ENCODE assay signal across 9 mouse cellular contexts in genomic region chr7:18858310-18858916, GRCm38 (mm10). TPM values are rescaled to one million over a fixed set of nuclear protein-coding genes. Genes with fewer than 3 reads are reported as not detected.
DNase-seq lines count a peak whose midpoint lies in the region; ATAC-seq lines count a peak whose summit lies in the region.
"Had no signal": no experiment of that assay in that cellular context is flagged by ENCODE, and none has a peak within 500 bp of the region (broad histone marks: within the 10 kb centered on the region; RNA-seq: fewer than 3 reads in every experiment).

No protein-coding gene starts in this region.

- peaks cover under 1% of the 10 kb centered on the region; the same call in 1 of the 2 replicates for H3K9me3 ChIP-seq in forebrain, embryonic 10.5 days
- H3K9me3 ChIP-seq in forebrain, embryonic 12.5 days = no peaks in the 10 kb centered on the region
- peaks cover 5% of the 10 kb centered on the region for H3K9me3 ChIP-seq in hindbrain, embryonic 16.5 days (ENCODE audit: control insufficient read depth, low read length)
- H3K9me3 ChIP-seq in midbrain, embryonic 11.5 days (ENCODE audit: control insufficient read depth, low read length) = no peaks in the 10 kb centered on the region
- H3K9me3 ChIP-seq: liver, embryonic 13.5 days had no signal

- H3K4me1 ChIP-seq in forebrain, embryonic 10.5 days = peaks cover 4% of the 10 kb centered on the region; the same call in 1 of the 2 replicates
- no peaks in the 10 kb centered on the region for H3K4me1 ChIP-seq in forebrain, embryonic 12.5 days
- H3K4me1 ChIP-seq in hindbrain, embryonic 16.5 days (ENCODE audit: control insufficient read depth, insufficient read depth, low read depth, low read length) = no peaks in the 10 kb centered on the region
- H3K4me1 ChIP-seq in midbrain, embryonic 11.5 days (ENCODE audit: control insufficient read depth, insufficient read depth, low read length) = no peaks in the 10 kb centered on the region
- H3K4me1 ChIP-seq: liver, embryonic 13.5 days had no signal

- ATAC-seq in forebrain, embryonic 12.5 days (ENCODE audit: low FRiP score) = no peak
- ATAC-seq in hindbrain, embryonic 16.5 days = 0 out of 2 replicates have a peak, but pooled peaks have one; percentile 30
- no peak for ATAC-seq in midbrain, embryonic 11.5 days (ENCODE audit: low FRiP score)

- no peak overlapping the region for H3K9ac ChIP-seq in forebrain, embryonic 12.5 days
- no peak overlapping the region for H3K9ac ChIP-seq in hindbrain, embryonic 16.5 days (ENCODE audit: low read depth, low read length)
- no peak overlapping the region for H3K9ac ChIP-seq in midbrain, embryonic 11.5 days (ENCODE audit: low read length)
- H3K9ac ChIP-seq: liver, embryonic 13.5 days had no signal

- no peak overlapping the region for H3K4me2 ChIP-seq in forebrain, embryonic 12.5 days
- no peak overlapping the region for H3K4me2 ChIP-seq in hindbrain, embryonic 16.5 days (ENCODE audit: low read length)
- H3K4me2 ChIP-seq in midbrain, embryonic 11.5 days = no peak overlapping the region
- H3K4me2 ChIP-seq: liver, embryonic 13.5 days had no signal

- no peak overlapping the region for H3K4me3 ChIP-seq in forebrain, embryonic 10.5 days
- no peak overlapping the region for H3K4me3 ChIP-seq in forebrain, embryonic 12.5 days (replicated peaks)
- H3K4me3 ChIP-seq in hindbrain, embryonic 16.5 days (ENCODE audit: low read length) = no peak overlapping the region
- H3K4me3 ChIP-seq in midbrain, embryonic 11.5 days (ENCODE audit: low read depth, low read length) = no peak overlapping the region
- H3K4me3 ChIP-seq: liver, embryonic 13.5 days had no signal

- H3K27ac ChIP-seq in forebrain, embryonic 10.5 days = peak overlapping the region; percentile 66
- H3K27ac ChIP-seq in forebrain, embryonic 12.5 days = no peak overlapping the region
- H3K27ac ChIP-seq in hindbrain, embryonic 16.5 days (ENCODE audit: low read depth, low read length) = peak overlapping the region; percentile 29; the same call in 1 of the 2 replicates
- no peak overlapping the region for H3K27ac ChIP-seq in midbrain, embryonic 11.5 days (ENCODE audit: low read depth, low read length)
- H3K27ac ChIP-seq: liver, embryonic 13.5 days had no signal

- DNase-seq in forebrain, embryonic 10.5 days (ENCODE audit: extremely low spot score, low spot score) = no peak
- DNase-seq in embryo, embryonic 11 days = peak; percentile 12
- peak; percentile 69 for DNase-seq in lung, postnatal 10 days
- no peak for DNase-seq in cerebellum, adult 9-10 months
- no peak for DNase-seq in midbrain, embryonic 11.5 days (ENCODE audit: low spot score, missing footprints)
- DNase-seq in ovary, adult 18-20 months (ENCODE audit: low spot score) = no peak
- DNase-seq: liver, embryonic 13.5 days had no signal

- H3K27me3 ChIP-seq in forebrain, embryonic 10.5 days (ENCODE audit: poor library complexity, severe bottlenecking) = no peaks in the 10 kb centered on the region
- H3K27me3 ChIP-seq in forebrain, embryonic 12.5 days = no peaks in the 10 kb centered on the region
- no peaks in the 10 kb centered on the region for H3K27me3 ChIP-seq in hindbrain, embryonic 16.5 days (replicated peaks; ENCODE audit: control insufficient read depth, insufficient read depth, low read length)
- no peaks in the 10 kb centered on the region for H3K27me3 ChIP-seq in midbrain, embryonic 11.5 days (ENCODE audit: control insufficient read depth, insufficient read depth, low read length)
- H3K27me3 ChIP-seq: liver, embryonic 13.5 days had no signal

- 72% methylated on average over 5 of the region's 5 CpGs for WGBS in forebrain, embryonic 10.5 days
- WGBS in forebrain, embryonic 12.5 days = 81% methylated on average over 5 of the region's 5 CpGs
- 81% methylated on average over 5 of the region's 5 CpGs for WGBS in hindbrain, embryonic 16.5 days
- 84% methylated on average over 5 of the region's 5 CpGs for WGBS in midbrain, embryonic 11.5 days

- no peaks in the 10 kb centered on the region for H3K36me3 ChIP-seq in forebrain, embryonic 10.5 days (replicated peaks)
- H3K36me3 ChIP-seq in forebrain, embryonic 12.5 days (replicated peaks) = no peaks in the 10 kb centered on the region
- no peaks in the 10 kb centered on the region for H3K36me3 ChIP-seq in hindbrain, embryonic 16.5 days (ENCODE audit: control insufficient read depth, insufficient read depth, low read length)
- H3K36me3 ChIP-seq in midbrain, embryonic 11.5 days (ENCODE audit: control insufficient read depth, insufficient read depth, low read length) = no peaks in the 10 kb centered on the region
- H3K36me3 ChIP-seq: liver, embryonic 13.5 days had no signal

RNA-seq across cellular contexts. Expression of gene Pglyrp1, which starts 12.7 kb away (rescaled TPM):
- polyA plus RNA-seq in forebrain, embryonic 10.5 days (2016; fragmentation: Nextera tagmentation; extraction: Ambion mirVana) = 0.93 and 1.0 TPM in 2 replicates
- polyA plus RNA-seq in forebrain, embryonic 12.5 days (2016; fragmentation: Nextera tagmentation; extraction: Ambion mirVana) = 1.8 and 3.1 TPM in 2 replicates
- 31.2 and 36.7 TPM in 2 replicates for polyA plus RNA-seq in hindbrain, embryonic 16.5 days (2015; fragmentation: Nextera tagmentation; extraction: Ambion mirVana)
- 2.3 and 2.7 TPM in 2 replicates for polyA plus RNA-seq in midbrain, embryonic 11.5 days (2014; fragmentation: Nextera tagmentation; extraction: Ambion mirVana)

RNA-seq across cellular contexts. Expression of gene Mill2, which starts 18.6 kb away (rescaled TPM):
- not detected in 2 replicates for polyA plus RNA-seq in forebrain, embryonic 10.5 days (2016; fragmentation: Nextera tagmentation; extraction: Ambion mirVana)
- 0.09 and 0.18 TPM in 2 replicates for polyA plus RNA-seq in forebrain, embryonic 12.5 days (2016; fragmentation: Nextera tagmentation; extraction: Ambion mirVana)
- 0.38 and 1.2 TPM in 2 replicates for polyA plus RNA-seq in hindbrain, embryonic 16.5 days (2015; fragmentation: Nextera tagmentation; extraction: Ambion mirVana)
- 0.15 and 0.20 TPM in 2 replicates for polyA plus RNA-seq in midbrain, embryonic 11.5 days (2014; fragmentation: Nextera tagmentation; extraction: Ambion mirVana)

RNA-seq across cellular contexts. Expression of gene Psg17, which starts 37.0 kb away (rescaled TPM):
- 0.09 TPM in 1 of 2 replicates, not detected in the other for polyA plus RNA-seq in forebrain, embryonic 10.5 days (2016; fragmentation: Nextera tagmentation; extraction: Ambion mirVana)
- 0.12 TPM in 1 of 2 replicates, not detected in the other for polyA plus RNA-seq in forebrain, embryonic 12.5 days (2016; fragmentation: Nextera tagmentation; extraction: Ambion mirVana)
- not detected in 2 replicates for polyA plus RNA-seq in hindbrain, embryonic 16.5 days (2015; fragmentation: Nextera tagmentation; extraction: Ambion mirVana)
- 0.10 TPM in 1 of 2 replicates, not detected in the other for polyA plus RNA-seq in midbrain, embryonic 11.5 days (2014; fragmentation: Nextera tagmentation; extraction: Ambion mirVana)
- polyA plus RNA-seq: liver, embryonic 13.5 days had no signal

RNA-seq across cellular contexts. Expression of gene Ccdc61, which starts 51.8 kb away (rescaled TPM):
- polyA plus RNA-seq in forebrain, embryonic 10.5 days (2016; fragmentation: Nextera tagmentation; extraction: Ambion mirVana) = 30.0 and 31.0 TPM in 2 replicates
- 39.7 and 41.0 TPM in 2 replicates for polyA plus RNA-seq in forebrain, embryonic 12.5 days (2016; fragmentation: Nextera tagmentation; extraction: Ambion mirVana)
- 29.1 and 35.7 TPM in 2 replicates for polyA plus RNA-seq in hindbrain, embryonic 16.5 days (2015; fragmentation: Nextera tagmentation; extraction: Ambion mirVana)
- 23.0 and 28.3 TPM in 2 replicates for polyA plus RNA-seq in midbrain, embryonic 11.5 days (2014; fragmentation: Nextera tagmentation; extraction: Ambion mirVana)

Comparison
In these comparisons a context has a peak if more than half of its experiments do, and no peak if none do; other contexts are left out.
1. H3K27ac ChIP-seq: peak in forebrain, embryonic 10.5 days (single experiment) and hindbrain, embryonic 16.5 days (single experiment); none in forebrain, embryonic 12.5 days (single experiment) and midbrain, embryonic 11.5 days (single experiment).
2. DNase-seq: peak in embryo, embryonic 11 days (single experiment) and lung, postnatal 10 days (single experiment); none in forebrain, embryonic 10.5 days (single experiment), cerebellum, adult 9-10 months (single experiment), midbrain, embryonic 11.5 days (single experiment) and ovary, adult 18-20 months (single experiment).